Mouse (Mus musculus) embryonic facial prominence, embryonic 13.5 days (tissue): ENCODE results near the gene Ttc30a2. TPM values are rescaled to one million over a fixed set of nuclear protein-coding genes. Genes with fewer than 3 reads are reported as not detected.

ENCODE experiments used
- ATAC-seq: fragments of 200-750 bp; cut with Nextera tagmentation; 2 replicates; pipeline ENCODE4 v1.8.0; 2017; ENCODE audit warnings: low read depth; ENCODE audit not compliant: insufficient number of reproducible peaks, insufficient read depth, low FRiP score, low TSS enrichment
- H3K27ac ChIP-seq: fragments of 300-500 bp; sonication (generic); 2 replicates; pipeline ENCODE4 v1.5.1; 2015; ENCODE audit warnings: moderate library complexity, mild to moderate bottlenecking, inconsistent platforms
- H3K27me3 ChIP-seq: fragments of 300-500 bp; sonication (generic); 2 replicates; pipeline ENCODE4 v1.6.1; 2015; ENCODE audit warnings: mild to moderate bottlenecking, inconsistent platforms
- H3K36me3 ChIP-seq: fragments of 300-500 bp; sonication (generic); 2 replicates; pipeline ENCODE4 v1.6.1; 2015; ENCODE audit warnings: mild to moderate bottlenecking, inconsistent platforms
- H3K4me1 ChIP-seq: fragments of 300-500 bp; sonication (generic); 2 replicates; pipeline ENCODE4 v1.6.1; 2015; ENCODE audit warnings: inconsistent platforms
- H3K4me2 ChIP-seq: fragments of 300-500 bp; sonication (generic); 2 replicates; pipeline ENCODE4 v1.6.1; 2015; ENCODE audit warnings: moderate library complexity, mild to moderate bottlenecking, inconsistent platforms
- H3K4me3 ChIP-seq: fragments of 300-500 bp; sonication (generic); 2 replicates; pipeline ENCODE4 v1.5.1; 2015; ENCODE audit warnings: mild to moderate bottlenecking, inconsistent platforms
- H3K9ac ChIP-seq: fragments of 300-500 bp; sonication (generic); 2 replicates; pipeline ENCODE4 v1.6.1; 2015; ENCODE audit warnings: mild to moderate bottlenecking, inconsistent platforms
- H3K9me3 ChIP-seq: fragments of 300-500 bp; sonication (generic); 2 replicates; pipeline ENCODE4 v1.6.1; 2016; ENCODE audit warnings: inconsistent platforms
- WGBS: fragments of 180-500 bp; shearing (Covaris S2); methylation state at CpG from one replicate; pipeline ENCODE4 v1.1.7; 2015; ENCODE audit warnings: mixed read lengths; 5-methylcytosine and 5-hydroxymethylcytosine counted together
- polyA plus RNA-seq: library from polyadenylated mRNA; unstranded; fragments of >200 nt; fragmentation: Nextera tagmentation; extraction: Ambion mirVana; gene quantifications from 2 replicates; pipeline ENCODE4 v1.2.1, GENCODE M21; 2015

Ttc30a2 gene
- polyA plus RNA-seq, 1 experiment from 2014 or later = 0.31 TPM

GRCm38 (mm10) chr2:75926061-75926460, 51.9 kb downstream of the Ttc30a2 start:
- H3K9ac ChIP-seq = no peak overlapping the region
- no peaks in the 10 kb centered on the region for H3K27me3 ChIP-seq
- no peaks in the 10 kb centered on the region for H3K9me3 ChIP-seq
- 85% methylated on average over 5 of the region's 5 CpGs for WGBS
- H3K4me2 ChIP-seq = no peak overlapping the region
- H3K36me3 ChIP-seq = peaks cover 22% of the 10 kb centered on the region
- ATAC-seq = no peak
- no peaks in the 10 kb centered on the region for H3K4me1 ChIP-seq
- no peak overlapping the region for H3K4me3 ChIP-seq
- H3K27ac ChIP-seq = no peak overlapping the region

Other genes starting within 250 kb of the Ttc30a2 start
- 30.0 and 36.3 TPM in 2 replicates for gene Agps, start 146.0 kb downstream of the Ttc30a2 start, polyA plus RNA-seq
- 8.7 and 10.5 TPM in 2 replicates for gene Ttc30b, start 39.6 kb downstream of the Ttc30a2 start, polyA plus RNA-seq
- gene Ttc30a1, start 3.8 kb upstream of the Ttc30a2 start, polyA plus RNA-seq = 8.3 and 8.4 TPM in 2 replicates